Mouse (Mus musculus): ENCODE measurements around the gene Fbn1.

Gene Fbn1

DNA sequence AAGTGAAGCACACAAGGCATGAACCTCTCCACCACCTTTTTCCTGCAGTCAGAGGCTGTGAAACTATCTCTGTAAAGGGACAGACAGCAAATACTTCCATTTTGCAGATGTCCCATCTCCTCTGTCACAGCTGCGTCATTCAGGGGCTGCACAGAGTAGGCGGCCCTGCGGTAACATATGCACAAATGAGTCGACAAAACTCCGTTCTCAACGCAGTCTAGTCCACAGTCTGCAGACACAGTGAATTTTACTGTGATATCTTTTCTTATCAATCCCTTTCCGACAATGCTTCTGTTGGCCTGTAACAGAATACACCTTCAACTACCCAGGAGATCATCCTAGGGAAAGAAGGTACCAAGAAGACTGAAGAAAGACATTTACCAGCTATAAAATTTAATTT, 9.6 kb downstream of the Fbn1 start:
- no peak for DNase-seq (ENCODE audit: low spot score)

DNA sequence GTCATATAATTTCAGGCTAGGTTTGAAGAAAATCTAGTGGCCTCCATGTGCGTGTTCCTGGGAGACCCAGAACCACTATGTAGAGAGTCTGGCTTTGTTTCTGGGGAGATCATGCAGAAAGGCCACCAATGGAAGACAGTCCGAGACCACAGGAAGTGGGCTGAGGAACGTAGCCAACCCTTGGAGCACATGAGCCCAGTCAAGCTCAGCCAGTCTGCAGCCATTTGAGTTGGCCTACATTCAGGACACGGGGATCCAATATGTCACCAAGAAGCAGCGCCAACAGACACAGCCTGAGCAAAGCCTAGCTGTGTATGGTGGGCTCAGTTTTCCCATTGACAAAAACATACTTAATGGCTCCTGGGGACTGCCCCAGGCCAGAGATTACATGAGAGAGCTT, 11.1 kb downstream of the Fbn1 start:
- DNase-seq (ENCODE audit: low spot score): no peak

DNA sequence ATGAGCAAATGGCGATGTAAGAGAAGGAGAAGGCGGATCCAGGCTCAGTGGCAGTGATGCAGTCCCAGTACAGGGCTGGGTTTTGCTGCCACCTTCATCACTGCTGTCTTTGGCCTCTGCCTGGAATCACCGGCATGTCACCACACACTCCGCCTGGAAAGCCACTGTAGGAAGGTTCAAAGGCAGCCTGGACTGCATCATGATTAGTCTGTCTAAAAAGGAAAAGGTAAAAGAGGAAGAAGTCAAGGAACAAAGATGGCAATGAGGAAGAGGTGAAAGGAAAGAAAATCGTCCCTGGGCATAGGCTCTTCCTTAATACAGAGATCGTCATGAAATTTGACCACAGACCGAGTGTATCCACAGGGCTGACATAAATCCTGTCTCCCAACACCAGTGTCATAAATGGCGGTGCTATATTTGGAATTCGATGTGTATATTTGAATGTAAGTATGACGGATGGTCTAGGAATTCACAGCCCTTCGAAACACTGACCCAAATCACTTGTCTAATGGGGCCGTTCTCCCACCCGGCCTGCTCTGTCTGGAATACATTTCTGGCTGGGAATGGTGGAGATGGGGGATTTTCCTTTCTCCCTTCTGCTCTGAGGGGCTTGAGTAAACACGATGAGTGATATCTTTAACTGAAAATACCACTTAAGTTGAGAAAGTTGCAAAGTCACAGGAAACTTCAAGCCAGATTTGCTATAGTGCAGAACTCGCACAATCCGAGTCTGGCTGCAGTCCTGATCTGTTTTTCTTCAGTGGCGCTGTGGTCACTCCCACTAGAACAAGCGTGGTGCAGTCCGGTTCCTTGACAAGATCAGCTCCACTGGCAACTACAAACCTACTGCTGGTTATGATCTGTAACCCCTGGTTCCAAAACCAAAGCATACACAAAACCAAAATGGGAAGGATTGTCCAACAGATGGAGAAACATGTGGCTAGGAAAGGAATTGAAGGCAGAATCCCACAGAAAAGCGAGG, 12.7 kb downstream of the Fbn1 start:
- DNase-seq (ENCODE audit: low spot score): no peak

DNA sequence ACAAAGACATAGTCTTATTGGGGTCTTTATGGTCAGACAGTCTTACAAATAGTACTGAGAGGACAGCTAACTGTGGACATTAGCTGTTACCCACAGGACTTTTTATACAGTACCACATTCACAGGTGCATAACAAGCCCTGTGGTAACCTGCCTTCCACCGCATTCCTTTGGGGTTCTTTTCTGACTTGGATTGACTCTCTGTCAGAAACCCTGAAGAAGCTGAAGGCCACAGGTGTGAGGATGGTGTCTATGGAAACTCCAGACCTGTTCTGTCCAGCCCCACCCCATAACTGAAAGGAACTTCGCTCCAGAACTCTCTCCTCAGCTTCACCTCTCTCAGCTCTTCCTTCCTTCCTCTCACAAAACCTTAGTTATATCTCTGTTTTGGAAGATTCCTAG, 13.5 kb downstream of the Fbn1 start:
- no peak for DNase-seq (ENCODE audit: low spot score)

DNA sequence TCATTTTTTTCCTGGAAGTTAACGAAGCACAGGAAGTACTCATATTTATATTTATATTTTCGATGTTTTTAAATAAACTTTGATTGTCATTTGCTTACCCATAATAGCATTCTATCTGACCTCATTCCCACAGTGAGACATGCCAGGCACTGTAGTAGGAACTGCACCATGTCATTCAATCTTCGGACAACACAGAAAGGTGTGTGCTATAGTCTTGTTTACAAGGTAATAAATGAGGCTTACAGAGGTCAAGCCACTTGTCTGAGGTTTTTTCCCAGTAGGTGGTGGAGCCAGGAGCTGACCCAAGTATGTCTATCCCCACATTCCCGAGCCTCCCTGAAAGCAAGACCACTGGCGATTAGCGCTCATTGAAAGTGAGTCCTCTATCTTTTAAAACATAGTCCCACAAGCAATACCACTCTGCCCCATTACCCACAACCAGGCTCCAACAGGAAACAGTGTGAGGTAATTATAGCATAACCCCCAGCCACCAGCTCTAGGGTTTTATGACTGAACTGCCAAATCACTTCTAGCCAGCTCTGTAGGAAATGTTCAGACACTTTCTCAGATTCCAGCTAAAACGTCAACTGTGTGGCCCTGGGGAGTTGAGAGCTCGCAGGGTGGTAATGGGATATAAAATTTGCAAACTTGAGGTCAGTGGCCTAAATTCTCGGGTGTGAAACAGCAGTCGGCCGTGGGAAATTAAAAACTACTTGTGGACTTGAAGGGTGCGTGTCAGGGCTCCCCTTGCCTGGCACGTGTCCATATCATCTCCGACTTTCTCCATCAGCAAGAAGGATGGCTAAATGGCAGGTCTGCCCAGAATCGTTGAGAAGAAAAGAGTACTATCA, 15.5 kb downstream of the Fbn1 start:
- no peak for DNase-seq (ENCODE audit: low spot score)

DNA sequence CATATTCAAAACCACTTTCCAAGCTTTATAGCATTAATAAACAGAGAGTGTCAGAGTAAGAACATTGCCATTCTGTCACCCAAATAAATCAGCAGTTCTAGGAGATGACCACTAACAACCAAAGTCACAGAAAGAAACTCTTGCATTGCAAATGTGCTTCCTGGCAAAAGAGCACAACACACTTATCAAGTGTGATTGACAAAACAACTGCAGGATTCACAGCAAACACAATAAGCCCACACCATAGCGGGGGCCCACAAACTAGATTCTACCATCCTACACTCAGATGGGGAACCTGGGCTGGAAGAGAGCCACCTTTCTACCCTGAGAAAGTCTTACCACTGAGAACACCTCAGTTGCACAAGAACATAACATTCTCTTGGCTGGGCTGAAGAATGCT, 17.8 kb downstream of the Fbn1 start:
- no peak for DNase-seq (ENCODE audit: low spot score)

DNA sequence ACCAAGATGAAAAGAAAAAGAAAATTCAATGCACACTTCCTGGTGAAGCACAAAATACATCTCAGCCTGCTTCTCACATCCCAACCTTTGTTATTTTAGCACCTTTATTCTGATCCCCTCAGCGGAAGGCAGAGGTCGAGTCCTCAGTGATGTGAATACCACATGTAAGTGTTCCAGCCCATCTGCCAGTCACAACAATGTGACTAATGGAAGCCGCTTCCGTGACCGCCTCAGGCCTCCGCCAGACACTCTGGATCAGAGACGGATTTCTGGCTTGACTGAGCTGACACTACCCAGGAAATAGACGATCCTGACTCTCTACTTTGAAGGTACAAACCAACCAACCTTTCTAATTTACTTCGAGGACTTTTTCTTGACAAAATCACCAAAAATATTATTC, 22.9 kb downstream of the Fbn1 start:
- no peak for DNase-seq (ENCODE audit: low spot score)

DNA sequence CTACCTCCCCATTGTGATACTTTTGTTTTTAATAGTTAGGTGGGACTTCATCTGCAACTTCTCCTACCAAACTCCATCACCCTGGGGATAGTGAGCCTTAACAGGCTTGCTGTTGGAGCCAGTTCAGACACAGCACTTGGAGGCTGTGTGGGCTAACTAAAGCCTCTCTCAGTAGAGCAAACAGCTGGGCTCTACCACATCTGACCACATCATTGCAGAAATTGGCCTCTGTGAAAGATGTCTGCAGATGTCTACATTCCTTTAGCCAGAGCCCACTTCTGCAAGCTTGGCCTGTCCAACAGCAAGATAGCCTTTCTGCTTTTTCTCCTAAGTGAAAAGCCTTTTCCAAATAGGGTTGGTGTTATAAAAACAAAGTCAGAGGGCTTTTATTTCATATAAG, 23.6 kb downstream of the Fbn1 start:
- DNase-seq (ENCODE audit: low spot score): no peak

DNA sequence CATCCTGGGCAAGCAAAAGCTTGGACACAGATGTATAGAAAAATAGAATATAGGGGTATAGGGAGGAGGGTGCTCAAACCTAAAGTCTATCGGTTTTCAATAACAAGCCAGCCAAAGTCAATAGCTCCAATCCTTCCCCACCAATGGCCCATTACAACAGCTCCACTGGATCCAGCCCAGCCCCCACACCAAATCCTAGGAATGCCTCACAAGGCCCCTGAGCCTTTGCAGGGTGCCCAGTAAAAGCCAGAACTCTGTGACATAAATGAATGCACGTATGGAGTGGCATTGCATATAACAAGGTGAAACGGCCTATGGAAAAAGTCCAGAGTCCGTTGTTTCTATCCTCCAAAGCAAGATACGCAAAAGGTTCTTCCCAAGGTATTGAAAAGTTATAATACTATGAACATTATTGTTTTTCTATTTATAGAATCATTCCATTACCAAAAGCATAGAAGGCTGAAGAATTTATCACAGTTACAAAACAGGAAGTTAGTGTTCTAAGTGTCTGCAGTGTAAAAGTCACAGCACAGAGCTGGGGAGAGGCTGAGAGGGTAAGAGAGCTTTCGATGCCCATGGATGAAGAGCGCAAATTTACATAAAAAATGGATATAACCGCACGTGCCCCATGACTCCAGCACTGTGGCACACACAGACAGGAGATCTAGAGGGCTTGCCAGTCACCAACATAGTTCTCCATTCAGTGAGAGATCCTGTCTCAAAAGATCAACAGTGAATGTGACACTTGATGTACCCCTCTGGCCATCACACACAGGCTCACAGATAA, 26.1 kb downstream of the Fbn1 start:
- no peak for DNase-seq (ENCODE audit: low spot score)

DNA sequence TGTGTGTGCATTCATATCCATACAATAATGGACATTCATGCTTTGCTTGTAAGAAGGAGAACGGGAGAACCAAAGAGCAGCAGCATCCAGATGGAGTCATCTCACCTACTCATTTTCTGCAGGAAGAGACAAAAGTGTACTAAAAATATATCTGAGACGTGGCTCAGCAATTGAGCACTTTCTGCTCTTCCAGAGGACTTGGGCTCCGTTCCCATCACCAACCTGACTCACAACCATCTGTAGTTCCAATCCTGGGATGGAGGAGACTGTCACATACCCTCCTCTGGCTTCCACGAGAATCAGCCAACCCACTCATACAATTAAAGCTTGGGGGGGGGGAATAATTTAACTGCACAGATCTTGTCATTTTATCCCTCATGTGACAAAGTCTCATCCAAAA, 26.7 kb downstream of the Fbn1 start:
- DNase-seq (ENCODE audit: low spot score): no peak

DNA sequence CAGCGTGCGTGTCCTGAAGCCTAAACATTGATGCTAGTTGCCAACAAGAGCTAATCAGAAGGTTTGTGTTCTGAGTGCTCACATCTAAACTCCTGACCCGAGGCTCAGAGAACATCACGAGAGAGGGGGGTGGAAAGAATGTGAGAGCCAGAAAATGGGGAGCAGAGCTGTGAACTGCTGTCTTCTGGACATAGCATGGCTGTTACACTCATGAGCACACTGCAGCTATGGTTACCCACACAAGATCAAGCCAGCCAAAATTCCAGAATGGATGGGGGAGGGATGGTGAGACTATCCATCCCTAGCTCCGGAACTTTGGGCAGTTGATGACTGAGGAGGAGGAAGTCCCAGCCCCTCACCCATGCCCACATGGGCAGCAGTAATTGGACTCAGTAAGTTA, 27.7 kb downstream of the Fbn1 start:
- no peak for DNase-seq (ENCODE audit: low spot score)

DNA sequence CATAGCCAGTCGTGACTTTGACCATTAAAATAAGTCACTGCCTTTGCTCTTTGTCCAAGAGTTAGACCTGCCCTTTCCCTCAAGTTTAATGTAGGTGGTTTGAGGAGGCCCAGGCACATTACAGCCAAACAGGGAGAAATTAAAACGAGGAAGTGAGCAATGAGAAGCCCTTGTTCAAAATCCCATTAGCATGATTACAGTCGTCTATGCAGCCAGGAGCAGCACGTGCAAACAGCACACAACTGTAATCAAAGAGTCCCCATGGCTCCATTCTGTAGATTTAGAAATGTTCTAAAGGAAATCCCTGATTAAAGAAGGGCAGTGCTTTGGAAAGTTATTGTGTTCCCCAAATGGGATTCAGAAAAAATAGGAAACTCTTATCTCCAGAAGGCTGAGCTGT, 29.1 kb downstream of the Fbn1 start:
- no peak for DNase-seq (ENCODE audit: low spot score)

DNA sequence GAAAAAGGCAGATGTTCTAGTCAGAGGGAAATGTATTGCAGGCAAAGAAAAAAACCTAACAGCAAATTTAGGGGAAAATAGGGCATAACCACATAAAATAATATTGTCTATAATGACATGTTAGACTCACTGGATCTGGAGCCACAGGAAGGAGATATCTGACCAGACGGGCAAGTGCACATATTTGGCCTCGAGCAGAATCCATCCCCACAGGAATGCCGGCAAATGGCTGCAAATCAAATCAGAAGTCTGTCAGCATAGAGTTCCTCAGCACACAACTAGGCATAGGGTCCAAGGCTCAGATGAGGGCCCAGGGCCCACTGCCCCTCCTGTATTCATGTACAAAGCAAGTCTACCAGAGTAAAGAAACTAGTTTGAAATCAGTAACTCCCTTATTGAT, 30.4 kb downstream of the Fbn1 start:
- DNase-seq (ENCODE audit: low spot score): no peak

DNA sequence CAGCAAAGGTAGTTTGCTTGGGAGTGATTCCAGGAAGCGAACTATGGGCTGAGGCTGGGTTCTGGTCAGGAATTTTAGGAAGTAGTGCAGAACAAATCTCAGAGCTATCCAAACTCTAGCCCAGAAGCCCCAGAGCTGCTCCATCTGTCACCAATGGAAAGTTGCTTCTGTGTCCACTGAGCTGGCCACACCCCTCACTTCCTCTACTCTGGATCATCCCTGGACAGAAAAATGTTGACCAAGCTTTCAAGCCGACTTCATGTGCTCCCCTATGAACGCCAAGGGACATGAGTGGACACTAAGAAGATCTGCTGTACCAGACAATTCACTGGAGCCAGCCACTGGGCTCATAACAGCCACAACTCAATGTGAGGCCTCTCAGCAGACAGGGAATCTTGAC, 31.6 kb downstream of the Fbn1 start:
- DNase-seq (ENCODE audit: low spot score): no peak

DNA sequence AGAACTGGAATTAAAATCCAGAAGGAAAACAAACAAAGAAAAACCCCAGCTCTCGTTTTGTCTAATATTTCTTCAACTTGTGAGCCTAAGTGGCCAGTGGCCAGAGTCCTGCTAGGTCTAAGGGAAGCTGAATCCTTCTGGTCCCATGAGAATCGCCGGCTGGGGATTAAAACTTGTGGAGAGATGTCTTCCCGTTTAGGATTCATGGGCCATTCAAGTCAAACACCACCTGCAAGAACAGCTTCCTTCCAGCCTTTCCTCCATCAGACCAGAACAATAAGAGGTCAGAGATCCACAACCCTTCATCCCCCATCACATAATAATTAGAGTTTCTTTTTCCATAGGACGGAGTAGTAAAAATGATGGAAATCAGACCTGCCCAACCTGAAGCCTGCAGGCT, 33.1 kb downstream of the Fbn1 start:
- no peak for DNase-seq (ENCODE audit: low spot score)

DNA sequence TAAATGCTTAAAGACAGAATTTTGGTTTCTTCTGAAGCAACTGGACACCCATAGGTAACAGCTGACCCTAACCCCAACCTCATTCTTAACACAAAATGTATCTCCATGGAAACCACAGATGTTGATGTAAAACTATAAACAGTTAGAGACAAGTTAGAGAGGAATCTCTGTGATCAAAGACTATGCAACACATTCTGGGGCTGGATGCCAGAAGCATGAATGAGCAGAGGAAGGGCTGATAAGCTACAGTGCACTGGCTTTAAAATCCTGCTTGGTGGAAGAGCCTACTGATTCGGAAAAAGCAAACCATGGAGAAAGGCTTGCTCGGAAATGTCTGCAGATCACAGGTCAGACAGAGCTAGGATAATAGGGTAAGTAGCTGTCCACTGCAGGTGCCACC, 34.6 kb downstream of the Fbn1 start:
- no peak for DNase-seq (ENCODE audit: low spot score)

DNA sequence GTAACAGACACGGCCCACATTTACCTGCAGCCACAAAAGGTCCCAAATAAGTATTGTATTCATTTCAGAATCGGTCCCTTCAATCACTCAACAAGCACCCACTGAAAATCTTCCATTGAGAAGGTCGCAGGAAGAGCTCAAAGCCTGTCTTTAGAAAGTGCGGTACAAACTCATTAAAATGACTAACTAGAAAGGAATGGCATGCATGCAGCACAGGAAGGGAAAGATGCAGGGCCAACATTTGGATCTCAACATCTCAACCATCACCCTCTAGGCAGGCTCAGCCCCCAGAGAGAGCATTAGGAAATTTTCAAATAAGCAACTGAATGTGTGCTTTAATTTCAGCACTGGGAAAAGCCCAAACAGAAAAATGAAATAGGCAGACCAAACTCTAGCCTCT, 36.1 kb downstream of the Fbn1 start:
- no peak for DNase-seq (ENCODE audit: low spot score)

DNA sequence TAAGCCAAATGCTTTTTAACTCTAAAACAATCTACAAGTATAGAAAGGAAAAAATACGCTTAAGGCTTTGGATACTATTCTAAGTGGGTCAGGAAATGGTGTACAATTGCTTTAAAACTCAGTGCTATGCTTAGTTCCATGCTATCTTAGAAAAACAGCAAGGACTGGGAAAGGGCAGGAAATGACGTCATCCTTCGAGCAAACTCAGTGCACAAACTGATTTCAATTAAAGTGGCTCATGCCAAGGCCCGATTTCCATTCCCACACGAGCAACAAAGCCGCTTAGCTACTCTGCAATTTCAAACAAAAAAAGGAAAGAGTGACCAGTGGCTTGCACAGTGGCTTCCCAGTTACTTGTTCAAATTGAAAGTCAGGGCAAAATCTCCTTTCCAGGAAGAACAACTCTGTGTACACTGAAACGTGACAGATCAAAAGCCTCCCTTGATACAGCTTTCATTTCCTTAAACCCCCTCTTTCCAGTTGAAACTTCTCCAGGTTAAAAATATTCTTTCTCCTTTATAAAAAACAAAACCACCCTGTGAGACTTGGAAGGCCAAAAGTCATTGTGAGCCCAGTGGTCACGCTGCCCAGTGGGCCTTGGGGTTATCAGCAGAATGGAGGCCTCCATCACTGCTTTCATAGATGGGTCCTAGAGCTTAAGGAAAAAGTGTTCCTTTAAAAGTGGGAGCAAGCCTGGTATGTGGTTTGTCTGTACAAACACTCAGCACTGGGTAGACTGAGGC, 37.1 kb downstream of the Fbn1 start:
- DNase-seq (ENCODE audit: low spot score): no peak

DNA sequence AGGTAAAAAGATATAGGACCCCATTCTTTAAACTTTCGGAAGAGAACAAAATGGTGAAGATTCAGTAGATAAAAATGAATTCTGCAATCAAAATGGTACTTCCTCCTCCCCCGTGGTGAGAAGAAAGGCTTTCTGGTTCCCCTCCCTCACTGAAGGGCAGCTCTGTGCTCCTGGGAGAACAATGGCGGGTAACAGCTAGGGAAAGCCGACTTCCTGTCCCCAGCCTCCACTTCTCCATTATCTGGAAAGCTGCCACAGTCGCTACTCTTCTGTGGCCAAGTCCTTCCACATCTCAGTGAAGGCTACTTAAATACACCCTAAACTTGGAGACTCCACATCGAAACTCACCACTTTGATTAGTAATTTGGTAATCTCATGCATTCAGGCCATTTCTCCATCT, 43.8 kb downstream of the Fbn1 start:
- no peak for DNase-seq (ENCODE audit: low spot score)

DNA sequence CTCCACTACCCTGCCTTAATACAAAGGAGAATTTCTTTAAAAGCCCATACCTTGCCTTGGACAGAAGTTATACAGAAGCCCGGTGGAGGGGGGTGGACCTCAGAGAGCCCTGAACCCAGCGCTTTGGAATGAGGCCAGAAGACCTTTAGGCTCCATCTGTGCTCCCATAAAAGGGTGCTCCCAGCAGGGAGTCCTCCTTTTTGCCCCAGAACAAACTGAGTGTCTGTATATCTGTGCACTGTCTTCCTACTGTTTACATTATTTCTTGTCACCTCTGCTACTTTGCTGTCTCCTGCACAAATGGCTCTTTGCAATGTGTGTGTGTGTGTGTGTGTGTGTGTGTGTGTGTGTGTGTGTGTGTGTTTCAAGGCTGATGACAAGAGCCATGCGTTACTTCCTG, 48.7 kb downstream of the Fbn1 start:
- DNase-seq (ENCODE audit: low spot score): no peak

DNA sequence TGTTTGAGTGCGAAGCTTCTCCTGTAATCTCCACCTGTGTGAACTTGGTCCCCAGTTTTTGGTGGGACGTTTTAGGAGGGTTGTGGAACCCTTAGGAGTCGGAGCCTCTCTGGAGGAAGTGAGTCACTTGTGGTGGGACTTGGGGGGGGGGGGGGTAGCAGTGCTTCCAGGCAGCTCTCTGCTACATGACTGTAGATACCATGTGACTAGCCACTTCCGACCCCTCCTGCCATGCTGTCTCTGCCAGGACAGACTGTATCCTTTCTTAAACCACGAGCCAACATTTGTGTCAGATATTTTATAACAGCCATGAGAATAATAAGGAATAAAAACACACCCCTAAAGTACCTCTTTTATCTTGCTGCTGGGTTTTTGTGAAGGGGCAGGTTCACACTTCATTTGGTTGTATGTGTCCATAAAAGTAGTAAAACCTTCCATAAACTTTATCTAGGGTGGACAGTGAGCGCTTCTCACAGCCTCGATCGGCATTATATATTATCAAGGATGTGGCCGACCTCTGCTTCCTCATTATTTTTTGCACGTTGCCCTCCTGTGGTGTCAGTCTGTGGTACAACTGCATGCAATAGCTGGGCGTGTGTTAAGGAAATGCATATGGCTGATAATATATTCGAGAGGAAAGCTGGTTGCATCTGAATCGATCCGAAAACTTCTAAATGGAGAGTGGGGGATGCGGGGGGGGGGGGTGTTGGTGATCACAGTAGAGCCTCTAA, 51.6 kb downstream of the Fbn1 start:
- DNase-seq (ENCODE audit: low spot score): no peak
